Mouse (Mus musculus) urinary bladder, postnatal 14 days (tissue): ENCODE measurements around the gene Notch4.
"Not testable (repeated sequence)": the region's sequence is repeated elsewhere in the genome, so short reads cannot be mapped to it uniquely, and the experiment has no call there.

Source experiments
- DNase-seq: peaks from one replicate; pipeline ENCODE4 v3.0.0; 2021; ENCODE audit warnings: low spot score

Notch4 gene

DNA sequence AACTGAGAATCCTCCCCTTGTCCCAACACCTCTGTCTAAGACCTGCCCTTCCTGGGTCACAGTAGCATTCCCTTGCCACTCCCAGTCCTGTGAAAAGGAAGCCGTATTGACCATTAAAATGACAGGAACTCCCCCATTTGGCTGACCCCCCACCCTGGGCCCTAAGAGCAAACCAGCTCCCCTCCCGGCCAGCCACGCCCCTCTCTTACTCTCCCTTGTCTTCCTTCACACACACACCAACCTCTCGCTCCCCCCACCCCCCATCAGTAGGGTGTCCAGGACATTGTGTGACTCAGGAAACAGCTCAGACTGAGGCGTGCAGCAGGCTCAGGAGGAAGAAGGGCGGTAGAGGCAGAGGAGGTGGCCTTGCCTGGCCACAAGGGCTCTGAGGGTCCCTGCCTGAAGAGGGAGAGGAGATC lies at the start of gene Notch4:
Notch4 (plus strand) TSS at position 266 of the 419 bp plus-strand sequence.
- DNase-seq = no peak

DNA sequence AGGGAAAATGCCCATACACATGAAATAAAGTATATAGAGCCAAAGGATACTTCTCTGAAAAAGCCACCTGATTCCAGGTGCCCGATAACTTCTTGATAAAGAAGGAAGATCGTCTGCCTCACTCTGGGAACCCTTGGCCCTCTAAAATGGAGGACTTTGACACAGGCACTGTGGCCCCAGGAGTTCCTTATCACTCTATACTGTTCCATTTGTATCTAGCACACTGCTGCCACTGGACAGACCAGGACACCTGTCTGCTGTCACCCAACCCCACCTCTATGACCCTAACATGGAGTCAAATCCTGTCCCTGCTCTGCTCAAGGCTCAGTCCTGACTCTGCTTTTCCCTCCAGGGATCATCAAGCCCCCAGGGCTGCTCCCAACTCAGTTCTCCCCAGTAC lies 47.6 kb upstream of the Notch4 start:
- no peak for DNase-seq

DNA sequence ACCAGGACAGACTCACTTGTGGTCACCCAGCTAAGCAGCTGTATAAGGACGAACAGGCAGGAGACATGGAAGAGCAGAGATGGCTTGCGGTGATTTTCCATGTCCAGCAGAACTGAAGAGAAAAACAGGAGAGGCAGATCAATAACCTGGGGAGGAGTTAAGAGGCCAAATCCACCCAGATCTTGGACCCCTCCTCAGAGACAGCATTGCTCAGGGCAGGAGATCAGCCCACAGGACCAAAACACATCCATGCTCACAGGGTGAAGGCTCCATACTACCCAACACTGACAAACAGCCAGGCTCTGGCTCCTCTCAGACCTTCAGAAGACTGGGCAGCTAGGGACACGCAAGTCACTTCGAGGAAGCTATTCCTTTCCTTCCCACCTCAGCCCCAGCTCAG lies 46.8 kb upstream of the Notch4 start, which contains the start of gene Btnl6:
Btnl6 (minus strand) TSS at position 101 of the 400 bp plus-strand sequence.
- no peak for DNase-seq

DNA sequence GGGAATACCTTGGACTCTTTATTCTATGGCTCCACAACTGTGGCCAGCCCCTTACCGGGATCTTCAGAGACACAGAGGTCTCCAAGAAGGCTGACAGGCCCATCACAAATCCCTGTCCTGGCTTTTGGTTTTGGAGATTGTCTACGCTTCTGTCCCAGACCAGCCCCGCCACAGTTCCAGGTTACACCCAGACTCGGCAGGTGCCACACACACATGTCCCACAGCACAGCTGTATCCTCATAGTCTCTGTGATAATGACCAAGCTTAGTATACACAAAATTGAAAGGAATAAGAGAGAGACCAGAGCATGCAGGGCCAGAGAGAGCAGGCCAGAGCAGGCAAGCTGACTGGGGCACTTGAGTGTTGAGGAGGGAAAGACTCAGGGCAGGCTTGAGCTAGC lies 46.3 kb upstream of the Notch4 start:
- no peak for DNase-seq

DNA sequence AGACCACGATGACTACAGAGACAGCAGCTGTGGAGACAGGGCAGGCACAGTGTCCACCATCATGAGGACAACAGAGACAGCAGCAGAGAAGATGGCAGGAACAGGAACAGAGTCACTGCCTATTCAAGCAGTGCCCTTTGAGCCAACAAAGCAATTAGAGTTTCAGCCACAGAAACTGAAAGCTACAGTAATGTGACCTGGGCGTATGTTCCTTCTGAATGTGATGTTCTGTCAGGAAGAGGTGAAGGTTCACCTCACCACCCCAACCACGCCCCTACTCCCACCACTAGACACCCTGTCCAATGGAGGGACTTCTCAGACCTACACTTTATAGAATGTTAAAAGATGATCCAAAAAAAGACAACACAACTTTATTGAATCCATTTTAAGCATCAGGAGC lies 45.5 kb upstream of the Notch4 start:
- not testable (repeated sequence) for DNase-seq

DNA sequence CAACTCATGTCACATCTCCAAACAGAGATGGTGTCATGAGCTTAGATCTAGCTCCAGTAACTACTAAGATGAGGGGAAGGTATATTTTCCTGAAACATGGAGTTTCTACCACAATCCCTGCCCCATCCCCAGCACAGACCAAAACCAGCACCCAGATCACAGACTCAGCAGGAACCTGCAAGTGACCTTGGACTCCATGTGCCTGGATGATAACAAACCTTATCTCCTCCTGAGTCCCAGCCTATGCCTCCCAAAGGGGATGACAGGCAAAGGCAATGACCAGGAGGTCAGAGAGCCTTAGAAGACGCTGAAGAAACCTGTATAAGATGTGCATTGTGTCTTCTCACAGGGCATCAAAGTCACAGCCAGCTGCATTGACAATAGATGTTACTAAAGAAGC lies 45.1 kb upstream of the Notch4 start:
- DNase-seq = no peak

DNA sequence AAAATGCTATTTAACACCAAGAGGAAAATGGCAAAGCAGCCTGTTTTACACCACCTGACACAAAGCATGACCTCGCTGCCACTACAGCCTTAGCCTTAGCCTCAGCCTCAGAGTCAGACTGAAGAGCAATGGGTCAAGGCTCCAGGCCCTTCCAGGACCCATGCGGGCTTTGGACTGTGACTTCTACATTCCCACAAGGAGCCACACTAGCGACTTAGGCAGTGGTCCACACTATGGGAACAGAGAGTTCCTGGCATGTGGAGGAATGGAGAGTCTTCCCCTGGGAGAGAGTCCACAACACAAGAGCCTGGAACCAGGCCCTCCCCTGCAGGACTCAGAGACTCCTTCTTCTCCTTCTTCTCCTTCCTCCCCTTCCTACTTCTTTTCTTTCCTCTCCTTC lies 31.4 kb upstream of the Notch4 start:
- no peak for DNase-seq

DNA sequence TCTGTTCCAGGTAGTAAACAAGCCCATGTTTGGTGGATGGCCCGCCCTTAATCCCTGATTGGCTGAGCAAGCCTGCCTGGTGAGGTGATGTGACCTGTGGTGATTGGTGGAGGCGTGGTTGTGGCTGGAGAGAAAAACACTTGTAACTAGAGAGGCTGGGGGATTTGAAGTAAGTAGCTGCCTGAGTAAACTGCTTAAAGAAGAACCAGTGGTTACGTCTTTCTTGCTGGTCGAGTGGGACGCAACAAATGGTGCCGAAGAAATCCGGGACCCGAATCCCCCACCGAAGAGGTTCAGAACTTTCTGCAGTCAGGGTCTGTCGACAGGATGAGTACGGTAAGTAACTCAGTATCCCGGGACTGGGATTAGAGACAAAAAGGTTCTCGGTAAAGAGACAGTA lies 20.5 kb upstream of the Notch4 start:
- DNase-seq = not testable (repeated sequence)

DNA sequence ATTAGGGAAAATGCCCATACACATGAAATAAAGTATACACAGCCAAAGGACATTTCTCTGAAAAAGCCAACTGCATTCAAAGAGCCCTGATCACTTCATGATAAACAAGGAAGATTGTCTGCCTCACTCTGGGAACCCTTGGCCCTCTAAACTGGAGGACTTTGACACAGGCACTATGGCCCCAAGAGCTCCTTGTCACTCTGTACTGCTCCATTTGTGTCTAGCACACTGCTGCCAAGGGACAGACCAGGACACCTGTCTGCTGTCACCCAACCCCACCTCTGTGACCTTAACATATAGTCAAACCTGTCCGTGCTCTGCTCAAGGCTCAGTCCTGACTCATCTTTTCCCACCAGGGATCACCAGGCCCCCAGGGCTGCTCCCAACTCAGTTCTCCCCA lies 17.3 kb upstream of the Notch4 start:
- DNase-seq = no peak

DNA sequence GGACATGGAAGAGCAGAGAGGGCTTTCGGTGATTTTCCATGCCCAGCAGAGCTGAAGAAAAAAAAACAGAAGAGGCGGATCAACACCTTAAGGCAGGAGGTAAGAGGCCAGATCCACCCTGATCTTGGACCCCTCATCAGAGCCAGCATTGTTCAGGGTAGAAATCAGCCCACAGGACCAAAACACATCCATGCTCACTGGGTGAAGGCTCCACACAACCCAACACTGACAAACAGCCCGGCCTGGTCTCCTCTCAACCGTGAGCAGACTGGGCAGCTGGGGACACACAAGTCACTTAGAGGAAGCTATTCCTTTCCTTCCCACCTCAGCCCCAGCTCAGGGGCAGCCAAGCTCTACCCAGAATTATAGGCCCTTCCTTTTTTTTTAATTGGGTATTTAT lies 16.5 kb upstream of the Notch4 start:
- DNase-seq = no peak

DNA sequence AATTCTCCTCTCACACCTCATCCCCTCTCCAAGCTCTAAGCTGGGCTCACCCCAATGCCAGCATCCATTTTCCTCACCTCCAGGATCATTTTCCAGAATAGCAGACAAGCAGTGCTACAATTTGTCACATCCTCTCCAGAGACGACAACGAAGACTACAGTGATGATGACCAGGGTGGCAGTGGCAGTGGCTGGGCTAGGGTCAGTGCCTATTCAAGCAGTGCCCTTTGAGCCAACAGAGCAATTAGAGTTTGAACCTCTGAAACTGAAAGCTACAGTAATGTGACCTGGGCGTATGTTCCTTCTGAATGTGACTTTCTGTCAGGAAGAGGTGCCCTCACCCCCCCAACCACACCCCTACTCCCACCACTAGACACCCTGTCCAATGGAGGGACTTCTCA lies 14.9 kb upstream of the Notch4 start:
- no peak for DNase-seq

DNA sequence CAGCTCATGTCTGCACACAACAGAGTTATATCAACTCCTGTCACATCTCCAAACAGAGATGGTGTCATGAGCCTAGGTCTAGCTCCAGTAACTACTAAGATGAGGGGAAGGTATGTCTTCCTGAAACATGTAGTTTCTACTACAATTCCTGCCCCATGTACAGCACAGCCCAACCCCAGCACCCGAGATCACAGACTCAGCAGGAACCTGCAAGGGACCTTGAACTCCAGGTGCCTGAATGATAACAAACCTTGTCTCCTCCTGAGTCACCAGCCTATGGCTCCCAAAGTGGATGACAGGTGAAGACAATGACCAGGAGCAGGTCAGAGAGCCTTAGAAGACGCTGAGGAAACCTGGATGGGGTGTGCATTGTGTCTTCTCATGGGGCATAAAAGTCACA lies 14.2 kb upstream of the Notch4 start:
- DNase-seq = no peak

DNA sequence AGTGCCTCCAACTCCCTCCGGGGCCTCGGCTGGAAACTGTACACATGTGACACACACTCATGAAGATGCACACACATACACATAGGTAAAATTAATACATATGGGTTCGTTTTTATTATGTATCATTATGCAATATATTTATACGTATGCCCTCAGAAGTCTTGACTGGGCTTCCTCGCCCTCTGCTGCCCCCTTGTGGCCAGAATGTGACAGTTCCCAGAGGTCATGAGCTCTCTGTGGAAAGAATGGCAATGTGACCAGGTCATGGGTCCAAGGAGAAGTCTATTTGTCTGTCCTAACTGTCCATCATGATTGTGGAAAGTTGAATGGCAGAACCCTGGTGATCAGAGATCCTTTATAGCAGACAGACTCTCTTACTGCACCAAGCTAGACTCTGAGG lies 8.6 kb upstream of the Notch4 start:
- peak; percentile 84 for DNase-seq

DNA sequence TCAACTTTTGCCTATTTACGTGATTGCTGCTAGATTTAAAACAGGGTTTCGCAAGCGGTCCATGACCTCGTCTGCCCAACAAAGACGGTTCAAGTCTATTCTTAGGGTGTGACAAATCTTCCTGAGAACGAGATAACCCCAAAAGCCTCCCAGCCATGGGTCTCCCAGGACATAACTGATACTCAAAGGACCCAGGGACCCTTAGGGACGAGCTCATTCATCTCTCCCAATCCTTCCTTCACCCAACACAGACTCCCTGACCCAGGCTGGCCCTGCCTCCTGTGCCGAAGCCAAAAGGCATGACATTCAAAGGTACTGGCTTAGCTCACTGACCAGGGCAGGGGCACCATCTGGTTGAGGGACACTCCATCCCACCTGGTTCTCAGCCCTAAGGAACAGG lies 7.7 kb upstream of the Notch4 start:
- DNase-seq = no peak

DNA sequence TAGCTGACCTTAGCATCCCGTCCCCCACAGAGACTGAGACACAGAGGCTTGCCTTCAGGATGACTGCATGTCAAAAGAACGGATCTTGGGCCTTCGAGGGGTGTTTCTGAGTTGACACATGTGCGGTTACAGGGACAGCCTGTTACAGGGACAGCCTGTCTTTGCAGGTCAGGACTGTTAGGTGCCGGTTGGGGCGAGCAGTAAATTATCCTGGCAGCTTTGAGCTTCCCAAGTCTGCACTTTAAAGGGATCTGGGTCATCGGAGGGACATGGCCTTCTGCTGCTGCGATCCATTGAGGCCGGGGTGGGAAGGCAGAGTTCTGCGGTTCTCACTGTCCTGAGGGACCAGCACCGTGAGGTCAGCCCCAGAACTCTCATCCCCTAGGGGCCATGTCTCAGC lies 6.7 kb upstream of the Notch4 start:
- DNase-seq = no peak

DNA sequence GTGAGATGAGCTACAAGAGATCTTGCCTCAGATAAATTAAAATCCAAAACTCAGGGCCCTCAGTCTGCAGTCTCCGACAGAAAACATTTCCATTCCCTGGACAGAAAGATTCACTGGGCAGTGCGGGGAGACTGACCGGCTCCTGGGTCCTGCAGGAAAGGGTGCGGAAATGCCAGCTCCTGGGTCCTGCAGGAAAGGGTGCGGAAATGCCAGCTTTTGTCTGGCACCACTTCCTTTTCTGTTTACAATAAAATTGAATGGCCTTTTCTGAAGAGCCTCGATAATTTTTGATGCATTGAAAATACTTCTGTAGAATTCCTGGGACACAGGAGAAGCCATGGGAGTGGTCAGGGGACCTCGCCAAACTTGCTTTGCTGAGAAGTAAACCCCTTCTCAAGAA lies 5.0 kb upstream of the Notch4 start:
- no peak for DNase-seq

DNA sequence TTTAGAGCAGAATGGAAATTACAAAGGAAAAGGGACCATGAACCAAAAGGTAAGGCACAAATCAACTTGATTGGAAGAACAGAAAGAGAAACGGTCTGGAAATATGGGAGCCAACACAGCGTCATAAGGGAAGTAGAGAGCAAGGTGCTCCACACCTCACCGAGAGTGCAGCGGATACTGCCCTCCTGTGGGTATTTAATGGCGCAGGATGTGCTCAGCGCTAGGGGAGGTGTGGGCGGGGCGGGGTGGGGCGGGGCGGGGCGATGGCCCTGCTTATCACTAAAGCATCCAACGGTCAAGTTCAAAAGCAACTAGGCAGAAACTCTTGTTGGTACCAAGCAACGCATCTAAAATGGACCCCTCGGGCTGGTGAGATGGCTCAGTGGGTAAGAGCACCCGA lies 4.2 kb upstream of the Notch4 start:
- no peak for DNase-seq

DNA sequence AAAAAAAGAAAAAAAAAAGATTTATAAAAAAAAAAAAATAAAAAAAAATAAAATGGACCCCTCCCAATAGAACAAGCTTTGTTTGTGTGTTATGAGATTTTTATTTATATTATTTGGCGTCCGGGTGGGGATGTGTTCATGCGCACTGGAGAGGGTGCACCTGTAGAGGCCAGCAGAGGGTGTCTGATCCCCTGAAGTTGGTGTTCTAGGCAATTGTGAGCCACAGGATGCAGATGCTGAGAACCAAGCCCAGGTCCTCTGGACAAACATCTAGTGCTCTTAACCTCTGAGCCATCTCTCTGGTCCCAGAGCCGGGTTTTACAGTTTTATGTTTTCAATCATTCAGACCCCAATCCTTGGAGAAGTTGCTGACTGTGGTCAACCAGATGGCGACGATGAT lies 3.6 kb upstream of the Notch4 start:
- DNase-seq = no peak

DNA sequence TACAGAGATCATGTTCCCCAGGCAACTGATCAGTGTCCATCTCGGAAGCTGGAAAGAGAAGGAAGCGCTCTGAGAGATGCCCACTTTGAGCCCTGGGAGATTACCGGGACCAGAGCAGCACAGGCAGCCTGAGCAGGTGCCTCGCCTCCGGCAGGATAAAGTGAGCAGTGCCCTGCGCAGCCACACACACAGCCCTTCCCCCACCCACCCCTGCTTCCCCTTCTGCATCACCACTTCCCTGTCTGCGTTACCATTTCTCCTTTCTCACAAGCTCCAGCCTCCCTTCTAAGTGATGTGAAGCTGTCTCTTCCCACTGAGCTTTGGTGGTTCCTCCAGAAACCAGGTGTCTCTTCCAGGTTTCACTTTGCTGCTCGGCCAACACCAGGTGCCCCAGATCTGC lies 2.9 kb upstream of the Notch4 start:
- DNase-seq = no peak

DNA sequence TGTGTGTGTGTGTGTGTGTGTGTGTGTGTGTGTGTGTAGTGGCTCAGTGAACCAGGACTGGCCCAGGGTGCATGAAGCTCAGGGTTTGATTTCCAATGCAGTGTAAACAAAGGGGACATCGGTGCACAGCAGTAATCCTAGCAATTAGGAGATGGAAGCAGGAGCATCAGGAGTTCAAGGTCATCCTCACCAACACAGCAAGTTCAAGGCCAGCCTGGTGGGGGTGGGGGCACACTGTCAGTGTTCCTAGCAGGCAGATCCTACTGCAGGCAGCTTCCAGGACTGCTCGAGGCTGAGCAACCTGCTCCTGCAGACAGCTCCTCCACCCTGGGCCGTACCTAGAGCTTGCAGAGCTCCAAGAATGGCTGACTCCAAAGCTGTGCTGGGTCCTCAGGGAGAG lies 1.5 kb upstream of the Notch4 start:
- no peak for DNase-seq

DNA sequence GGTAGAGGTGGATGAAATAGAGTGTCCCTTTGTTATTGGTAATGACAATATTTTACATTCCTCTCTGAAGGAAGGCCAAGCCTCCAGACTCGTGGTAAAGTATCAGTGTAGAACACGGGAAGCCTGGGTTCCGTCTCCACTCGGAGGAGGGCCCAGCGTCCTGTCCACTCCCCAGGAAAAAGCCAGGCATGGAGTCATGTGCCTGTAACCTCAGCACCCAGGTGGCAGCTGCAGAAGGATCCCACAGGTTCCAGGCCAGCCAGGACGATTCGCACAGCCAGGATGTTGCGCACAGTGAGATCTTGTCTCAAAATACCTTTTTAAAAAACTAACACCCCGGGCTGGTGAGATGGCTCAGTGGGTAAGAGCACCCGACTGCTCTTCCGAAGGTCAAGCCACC lies 714 bp upstream of the Notch4 start:
- DNase-seq = no peak

DNA sequence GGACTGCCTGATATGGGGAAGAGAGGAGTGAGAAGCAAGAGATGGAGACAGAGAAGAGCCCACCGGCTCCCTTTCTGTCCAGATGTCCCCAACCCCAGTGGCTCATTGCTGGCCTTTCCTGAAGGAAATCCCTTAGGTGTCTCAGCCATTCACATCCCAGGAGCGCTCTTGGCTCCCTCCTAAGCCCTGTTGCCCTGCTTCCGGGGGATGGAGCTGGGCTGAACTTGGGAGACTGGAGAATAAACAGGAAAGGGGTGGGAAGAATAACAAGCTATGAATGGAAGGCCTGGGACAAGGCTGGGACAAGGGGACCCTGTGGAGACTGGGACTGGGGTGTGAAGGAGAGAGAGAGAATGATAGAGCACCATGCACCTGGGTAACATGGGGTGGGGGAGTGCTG lies 728 bp downstream of the Notch4 start:
- no peak for DNase-seq

DNA sequence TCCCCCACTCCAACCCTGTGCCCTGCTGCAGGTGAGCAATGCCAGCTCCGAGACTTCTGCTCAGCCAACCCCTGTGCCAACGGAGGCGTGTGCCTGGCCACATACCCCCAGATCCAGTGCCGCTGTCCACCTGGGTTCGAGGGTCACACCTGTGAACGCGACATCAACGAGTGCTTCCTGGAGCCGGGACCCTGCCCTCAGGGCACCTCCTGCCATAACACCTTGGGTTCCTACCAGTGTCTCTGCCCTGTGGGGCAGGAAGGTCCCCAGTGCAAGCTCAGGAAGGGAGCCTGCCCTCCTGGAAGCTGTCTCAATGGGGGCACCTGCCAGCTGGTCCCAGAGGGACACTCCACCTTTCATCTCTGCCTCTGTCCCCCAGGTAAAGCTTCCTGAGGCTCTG lies 3.2 kb downstream of the Notch4 start:
- no peak for DNase-seq

DNA sequence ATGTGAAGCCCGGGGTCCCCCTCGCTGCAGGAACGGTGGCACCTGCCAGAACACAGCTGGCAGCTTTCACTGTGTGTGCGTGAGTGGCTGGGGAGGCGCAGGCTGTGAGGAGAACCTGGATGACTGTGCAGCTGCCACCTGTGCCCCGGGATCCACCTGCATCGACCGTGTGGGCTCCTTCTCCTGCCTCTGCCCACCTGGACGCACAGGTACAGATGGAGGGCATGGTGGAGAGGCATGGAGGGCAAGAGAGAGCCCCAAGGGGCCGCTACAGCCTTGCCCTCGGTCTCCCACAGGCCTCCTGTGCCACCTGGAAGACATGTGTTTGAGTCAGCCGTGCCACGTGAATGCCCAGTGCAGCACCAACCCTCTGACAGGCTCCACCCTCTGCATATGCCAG lies 4.4 kb downstream of the Notch4 start:
- DNase-seq = no peak

DNA sequence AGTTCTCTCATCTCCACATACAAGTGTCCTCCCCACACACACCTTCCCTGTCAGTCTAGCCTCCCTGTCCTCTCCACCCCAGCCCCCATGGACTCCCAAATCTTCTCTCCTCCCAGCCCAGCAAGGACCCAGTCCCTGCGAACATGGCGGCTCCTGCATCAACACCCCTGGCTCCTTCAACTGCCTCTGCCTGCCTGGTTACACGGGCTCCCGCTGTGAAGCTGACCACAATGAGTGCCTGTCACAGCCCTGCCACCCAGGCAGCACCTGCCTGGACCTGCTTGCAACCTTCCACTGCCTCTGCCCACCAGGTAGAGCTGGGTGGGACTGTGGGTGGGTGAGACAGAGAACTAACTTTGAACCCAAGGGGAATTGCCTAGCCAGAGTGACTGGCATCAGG lies 5.9 kb downstream of the Notch4 start:
- DNase-seq = no peak
